Mouse (Mus musculus) heart, embryonic 16.5 days (tissue): ENCODE data around the gene Palm. TPM values are rescaled to one million over a fixed set of nuclear protein-coding genes. Genes with fewer than 3 reads are reported as not detected.

ENCODE experiments used
- ATAC-seq: fragments of 200-750 bp; cut with Nextera tagmentation; replicated peaks from 2 replicates; pipeline ENCODE4 v1.8.0; 2017; ENCODE audit warnings: moderate number of reproducible peaks; ENCODE audit not compliant: insufficient read depth, low FRiP score; ENCODE audit errors: extremely low read depth
- H3K27ac ChIP-seq: fragments of 300-500 bp; sonication (generic); 2 replicates; pipeline ENCODE4 v1.5.1; 2014; ENCODE audit warnings: mild to moderate bottlenecking, low read length, control low read depth, moderate library complexity
- H3K27me3 ChIP-seq: fragments of 300-500 bp; sonication (generic); 2 replicates; pipeline ENCODE4 v1.6.1; 2014; ENCODE audit warnings: low read length, mixed read lengths; ENCODE audit not compliant: control insufficient read depth, insufficient read depth
- H3K36me3 ChIP-seq: fragments of 300-500 bp; sonication (generic); 2 replicates; pipeline ENCODE4 v1.6.1; 2014; ENCODE audit not compliant: control insufficient read depth, insufficient read depth
- H3K4me1 ChIP-seq: fragments of 300-500 bp; sonication (generic); 2 replicates; pipeline ENCODE4 v1.6.1; 2014; ENCODE audit warnings: low read length, mixed read lengths; ENCODE audit not compliant: control insufficient read depth, insufficient read depth
- H3K4me2 ChIP-seq: fragments of 300-500 bp; sonication (generic); 2 replicates; pipeline ENCODE4 v1.6.1; 2014; ENCODE audit warnings: low read depth, mild to moderate bottlenecking, control low read depth, low read length
- H3K4me3 ChIP-seq: fragments of 300-500 bp; sonication (generic); 2 replicates; pipeline ENCODE4 v1.5.1; 2014; ENCODE audit warnings: mild to moderate bottlenecking, control low read depth, low read length
- H3K9ac ChIP-seq: fragments of 300-500 bp; sonication (generic); 2 replicates; pipeline ENCODE4 v1.6.1; 2014; ENCODE audit warnings: low read length, control low read depth
- H3K9me3 ChIP-seq: fragments of 300-500 bp; sonication (generic); replicated peaks from 2 replicates; pipeline ENCODE4 v1.6.1; 2016; ENCODE audit warnings: low read length; ENCODE audit not compliant: control insufficient read depth
- WGBS: fragments of 180-500 bp; shearing (Covaris S2); extraction: QIAGEN DNeasy Blood & Tissue Kit; methylation state at CpG from one replicate; pipeline ENCODE4 v1.1.7; 2014; 5-methylcytosine and 5-hydroxymethylcytosine counted together
- polyA plus RNA-seq: library from polyadenylated mRNA; unstranded; fragments of >200 nt; fragmentation: Nextera tagmentation; extraction: Ambion mirVana; gene quantifications from 2 replicates; pipeline ENCODE4 v1.2.1, GENCODE M21; 2015

The Palm gene
- polyA plus RNA-seq, 1 experiment from 2014 or later, result 67.6 TPM

DNA sequence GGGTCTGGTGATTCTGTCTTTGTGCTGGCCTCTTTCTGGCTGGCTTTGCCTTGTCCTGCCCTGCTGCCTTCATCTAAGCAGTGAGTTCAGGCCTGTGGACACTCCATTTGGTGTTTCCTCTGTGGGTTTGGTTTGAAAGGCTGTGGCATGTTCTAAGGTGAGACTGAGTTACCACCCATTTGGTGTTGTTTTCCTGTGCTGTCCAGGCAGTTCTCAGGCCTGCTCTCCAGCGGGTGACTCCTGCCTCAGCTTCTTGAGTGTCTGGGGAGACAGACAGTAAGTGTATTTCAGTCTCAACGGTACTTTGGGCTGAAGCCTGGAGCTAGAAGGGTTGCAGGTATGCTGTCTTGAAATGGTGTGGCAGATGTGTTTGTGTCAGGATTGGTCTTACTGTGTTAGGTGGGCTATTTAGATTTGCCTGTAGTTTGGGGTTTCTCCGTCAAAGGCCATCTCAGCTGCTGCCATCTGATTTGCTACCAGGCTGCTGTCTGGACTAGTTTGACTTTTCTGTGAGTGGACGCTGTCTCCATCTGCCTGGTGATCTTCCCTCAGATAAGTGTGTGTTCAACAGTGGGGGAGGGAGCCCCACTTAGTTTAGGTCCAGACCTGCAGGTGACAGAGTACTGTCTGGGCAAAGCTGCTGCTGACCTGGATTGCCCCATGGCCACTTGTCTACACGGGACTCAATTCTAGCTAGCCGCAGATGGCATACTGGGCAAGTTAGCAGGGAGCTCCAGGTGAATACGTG lies 63.5 kb downstream of the Palm start:
- 14% methylated on average over 7 of the region's 7 CpGs for WGBS
- H3K4me1 ChIP-seq, result peaks cover 54% of the 10 kb centered on the region

DNA sequence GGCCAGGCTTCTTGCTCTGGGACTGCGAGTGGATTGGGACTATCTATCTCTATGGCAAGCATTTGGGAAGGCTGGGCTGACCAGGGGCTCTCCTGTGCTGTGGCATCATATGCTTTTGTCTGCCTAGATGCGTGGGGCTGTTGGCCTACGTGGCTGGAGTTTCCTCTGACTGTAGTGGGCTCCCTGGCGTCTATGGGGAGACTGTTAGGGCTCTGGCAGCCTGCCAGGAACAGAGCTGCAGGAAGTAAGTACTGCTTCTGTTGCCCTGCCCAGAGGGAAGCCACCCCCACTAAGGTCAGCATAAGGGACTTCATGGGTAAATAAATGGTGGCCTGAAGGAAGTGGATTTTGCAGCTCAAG lies 64.1 kb downstream of the Palm start:
- peak overlapping the region; percentile 100 for H3K9ac ChIP-seq
- ATAC-seq, result no peak
- peaks cover 49% of the 10 kb centered on the region for H3K4me1 ChIP-seq
- H3K27ac ChIP-seq, result peak overlapping the region; percentile 100
- no peaks in the 10 kb centered on the region for H3K27me3 ChIP-seq
- peak overlapping the region; percentile 98 for H3K4me3 ChIP-seq
- H3K9me3 ChIP-seq, result no peaks in the 10 kb centered on the region
- H3K36me3 ChIP-seq, result peaks cover 39% of the 10 kb centered on the region
- H3K4me2 ChIP-seq, result peak overlapping the region; percentile 95
- 9% methylated on average over 4 of the region's 4 CpGs for WGBS

More for the DNA sequence above, 63.5 kb downstream of the Palm start:
- Histone ChIP-seq H3K9ac (peak overlapping the region; percentile 100), H3K27me3 (no peaks in the 10 kb centered on the region), H3K4me3 (peak overlapping the region; percentile 98), H3K9me3 (no peaks in the 10 kb centered on the region), H3K27ac (peak overlapping the region; percentile 100), H3K36me3 (peaks cover 33% of the 10 kb centered on the region), H3K4me2 (peak overlapping the region; percentile 95)
- ATAC-seq, result no peak

DNA sequence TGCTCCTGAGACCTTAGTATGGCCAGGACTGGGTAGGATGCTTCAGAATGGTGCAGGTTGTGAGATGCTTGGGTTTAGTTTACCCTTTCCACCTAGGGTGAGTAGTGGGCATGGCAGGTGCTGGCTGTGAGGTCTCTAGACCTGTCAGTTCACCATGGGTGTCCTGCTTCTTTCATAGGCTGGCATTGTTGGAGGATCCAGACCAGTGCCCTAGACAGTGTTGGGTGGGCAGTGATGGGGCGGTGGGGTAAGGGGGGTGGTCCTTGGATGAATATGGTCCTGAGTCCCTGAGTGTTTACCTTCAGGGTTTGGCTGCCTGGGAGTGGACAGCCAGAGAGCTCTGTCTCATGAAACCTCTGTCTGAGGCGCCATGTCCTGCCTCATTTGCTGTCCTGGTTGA lies 64.5 kb downstream of the Palm start:
- 67% methylated on average over 2 of the region's 2 CpGs for WGBS
- ATAC-seq, result no peak
- Histone ChIP-seq H3K4me3 (peak overlapping the region; percentile 98), H3K27ac (peak overlapping the region; percentile 100), H3K9ac (peak overlapping the region; percentile 100), H3K9me3 (no peaks in the 10 kb centered on the region), H3K27me3 (no peaks in the 10 kb centered on the region), H3K4me1 (peaks cover 44% of the 10 kb centered on the region), H3K4me2 (peak overlapping the region; percentile 95), H3K36me3 (peaks cover 44% of the 10 kb centered on the region)

DNA sequence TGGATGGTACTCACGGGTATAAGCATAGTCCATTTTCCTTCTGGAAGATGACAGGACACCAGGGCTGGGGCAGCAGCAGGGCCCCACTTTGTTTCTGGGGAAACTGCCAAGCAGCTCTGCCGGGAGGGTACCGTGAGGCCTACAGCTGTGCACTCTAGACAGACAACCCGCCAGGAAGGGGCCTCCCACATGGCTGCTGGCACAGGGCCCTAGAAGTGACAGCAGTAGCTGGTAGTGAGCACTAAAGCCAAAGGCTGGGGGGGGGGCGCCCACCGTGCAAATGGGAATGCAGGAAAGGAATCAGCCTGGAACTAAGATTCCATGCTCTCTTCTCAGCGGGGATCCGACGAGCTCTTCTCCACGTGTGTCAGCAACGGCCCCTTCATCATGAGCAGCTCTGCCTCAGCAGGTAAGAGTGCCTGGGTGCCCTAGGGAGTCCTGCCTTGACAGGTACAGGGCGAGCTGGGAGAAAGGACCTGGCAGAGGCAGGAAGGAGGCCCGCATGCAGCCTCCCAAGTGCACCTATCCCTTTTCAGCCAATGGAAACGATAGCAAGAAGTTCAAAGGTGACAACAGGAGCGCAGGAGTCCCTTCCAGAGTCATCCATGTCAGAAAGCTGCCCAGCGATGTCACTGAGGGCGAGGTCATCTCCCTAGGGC lies 65.2 kb downstream of the Palm start:
- H3K9ac ChIP-seq, result peak overlapping the region; percentile 100
- peaks cover 41% of the 10 kb centered on the region for H3K4me1 ChIP-seq
- no peaks in the 10 kb centered on the region for H3K9me3 ChIP-seq
- 36% methylated on average over 17 of the region's 17 CpGs for WGBS
- peak overlapping the region; percentile 98 for H3K4me3 ChIP-seq
- H3K36me3 ChIP-seq, result peaks cover 46% of the 10 kb centered on the region
- H3K27ac ChIP-seq, result peak overlapping the region; percentile 100
- H3K27me3 ChIP-seq, result no peaks in the 10 kb centered on the region
- peak overlapping the region; percentile 95 for H3K4me2 ChIP-seq
- ATAC-seq, result peak; percentile 19

DNA sequence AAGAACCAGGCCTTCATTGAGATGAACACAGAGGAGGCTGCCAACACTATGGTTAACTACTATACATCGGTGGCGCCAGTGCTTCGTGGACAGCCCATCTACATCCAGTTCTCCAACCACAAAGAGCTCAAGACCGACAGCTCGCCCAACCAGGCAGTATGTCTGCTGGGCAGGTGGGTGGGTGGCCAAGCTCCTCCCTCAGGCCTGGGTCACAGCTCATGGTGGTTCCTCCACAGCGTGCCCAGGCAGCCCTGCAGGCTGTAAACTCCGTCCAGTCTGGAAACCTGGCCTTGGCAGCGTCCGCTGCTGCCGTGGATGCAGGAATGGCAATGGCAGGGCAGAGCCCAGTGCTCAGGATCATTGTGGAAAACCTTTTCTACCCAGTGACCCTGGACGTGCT lies 65.7 kb downstream of the Palm start:
- Histone ChIP-seq H3K4me2 (no peak overlapping the region), H3K4me1 (peaks cover 41% of the 10 kb centered on the region), H3K27me3 (no peaks in the 10 kb centered on the region), H3K9me3 (no peaks in the 10 kb centered on the region), H3K36me3 (peaks cover 46% of the 10 kb centered on the region), H3K9ac (no peak overlapping the region), H3K27ac (peak overlapping the region; percentile 100), H3K4me3 (no peak overlapping the region)
- 75% methylated on average over 11 of the region's 11 CpGs for WGBS
- ATAC-seq, result no peak

DNA sequence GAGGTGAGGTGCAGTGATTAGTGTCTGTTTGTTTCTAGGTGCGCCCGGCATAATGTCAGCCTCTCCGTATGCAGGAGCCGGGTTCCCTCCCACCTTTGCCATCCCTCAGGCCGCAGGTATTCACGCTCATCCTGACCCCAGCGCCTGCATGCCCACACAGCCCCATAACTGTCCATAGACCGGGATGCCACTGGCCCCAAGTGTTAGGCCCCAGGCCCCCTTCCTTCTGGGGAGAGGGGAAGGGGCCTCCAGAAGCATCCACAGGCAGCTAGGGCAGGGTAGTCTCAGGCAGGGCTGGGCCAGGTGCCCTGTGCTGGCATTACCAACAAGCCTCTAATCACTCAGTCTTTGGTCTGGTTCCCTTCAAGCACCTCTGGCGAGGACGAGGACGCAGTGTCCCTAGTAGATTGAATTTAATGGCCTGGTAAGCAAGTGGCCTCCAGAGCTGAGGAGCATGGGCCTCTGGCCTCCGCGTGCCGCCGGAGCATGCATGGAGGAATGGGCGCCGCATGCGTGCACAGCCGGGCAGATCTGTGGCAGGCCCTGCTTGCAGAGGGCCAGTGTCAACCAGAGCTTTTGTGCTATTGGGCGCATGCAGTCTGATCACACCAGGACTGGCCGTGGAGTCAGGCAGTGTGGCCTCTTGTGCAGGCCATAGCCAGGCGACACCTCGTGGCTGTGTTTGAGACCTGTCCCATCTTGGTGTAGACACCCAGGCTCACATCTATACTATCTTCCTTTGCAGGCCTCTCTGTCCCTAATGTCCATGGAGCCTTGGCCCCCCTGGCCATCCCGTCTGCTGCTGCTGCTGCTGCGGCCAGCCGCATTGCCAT lies 66.9 kb downstream of the Palm start:
- WGBS, result 88% methylated on average over 26 of the region's 26 CpGs
- Histone ChIP-seq H3K4me2 (no peak overlapping the region), H3K27me3 (no peaks in the 10 kb centered on the region), H3K36me3 (peaks cover 49% of the 10 kb centered on the region), H3K9ac (no peak overlapping the region), H3K4me1 (peaks cover 41% of the 10 kb centered on the region), H3K9me3 (no peaks in the 10 kb centered on the region), H3K27ac (no peak overlapping the region), H3K4me3 (no peak overlapping the region)
- no peak for ATAC-seq

DNA sequence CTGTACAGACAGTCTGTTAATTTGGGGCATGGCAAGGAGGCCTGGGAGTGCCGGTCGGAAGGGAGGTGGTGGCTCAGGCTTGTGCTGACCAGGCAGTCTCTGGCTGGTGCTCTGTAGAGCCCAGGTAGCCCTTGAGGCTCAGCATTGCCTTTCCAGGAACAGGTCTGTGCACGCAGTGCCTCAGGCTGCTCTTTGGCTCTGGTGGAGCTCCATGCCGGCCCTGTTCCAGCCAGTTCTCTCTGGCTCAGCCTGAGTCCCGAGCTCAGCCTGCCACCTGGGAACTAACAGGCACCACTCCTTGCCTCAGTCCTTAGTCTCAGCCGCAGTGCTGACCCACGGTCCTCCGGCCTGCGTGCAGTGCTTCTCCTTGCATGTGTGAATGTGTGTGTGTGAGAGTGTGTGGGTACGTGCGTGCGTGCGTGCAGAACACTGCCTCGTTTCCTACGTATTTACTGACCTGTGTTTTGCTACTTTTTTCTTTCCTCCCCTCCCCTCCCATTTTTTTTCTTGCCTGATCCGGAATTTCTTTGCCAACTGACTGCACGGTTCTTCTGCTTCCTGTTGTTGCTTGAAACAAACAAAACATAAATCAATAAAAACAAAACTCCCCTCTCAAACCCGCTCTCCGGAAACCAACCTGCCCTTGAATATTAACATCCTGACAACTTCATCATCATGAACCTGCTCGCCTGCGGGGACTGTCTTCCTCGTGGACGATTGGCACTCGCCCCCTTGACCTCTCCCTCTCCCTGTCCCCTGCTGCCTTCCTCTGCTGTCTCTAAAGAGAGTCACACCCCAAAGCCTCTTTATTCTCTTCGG lies 68.1 kb downstream of the Palm start:
- Histone ChIP-seq H3K4me1 (peaks cover 38% of the 10 kb centered on the region), H3K4me2 (no peak overlapping the region), H3K4me3 (no peak overlapping the region), H3K27ac (no peak overlapping the region), H3K36me3 (peaks cover 46% of the 10 kb centered on the region), H3K27me3 (no peaks in the 10 kb centered on the region), H3K9me3 (no peaks in the 10 kb centered on the region), H3K9ac (no peak overlapping the region)
- ATAC-seq, result no peak
- WGBS, result 81% methylated on average over 25 of the region's 25 CpGs

DNA sequence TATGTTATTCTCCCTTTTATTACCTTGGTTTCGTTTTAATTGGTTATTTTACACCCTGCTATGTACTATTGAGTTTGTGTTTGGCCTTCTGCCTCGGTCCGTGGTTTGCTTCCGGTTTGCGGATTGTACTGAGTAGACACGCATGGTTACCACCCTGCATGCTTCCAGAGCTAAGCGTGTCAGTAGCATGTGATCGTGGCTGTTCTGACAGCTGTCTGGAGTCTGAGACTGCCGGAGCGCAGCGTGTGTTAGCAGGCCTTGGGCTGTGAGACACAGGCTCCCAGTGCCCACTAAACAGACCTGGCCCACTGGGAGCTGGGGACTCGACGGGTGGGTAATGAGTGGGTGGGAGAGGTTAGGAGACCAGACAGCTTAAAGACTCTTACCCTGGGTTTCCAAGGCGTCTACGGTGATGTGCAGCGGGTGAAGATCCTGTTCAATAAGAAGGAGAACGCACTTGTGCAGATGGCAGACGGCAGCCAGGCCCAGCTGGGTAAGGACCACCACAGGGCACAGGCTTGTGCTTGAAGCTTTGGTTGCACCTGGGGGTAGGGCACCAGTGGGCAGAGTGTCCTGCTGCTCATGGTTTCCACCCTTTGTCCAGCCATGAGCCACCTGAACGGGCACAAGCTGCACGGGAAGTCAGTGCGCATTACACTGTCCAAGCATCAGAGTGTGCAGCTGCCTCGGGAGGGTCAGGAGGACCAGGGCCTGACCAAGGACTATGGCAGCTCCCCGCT lies 68.8 kb downstream of the Palm start:
- no peak for ATAC-seq
- no peaks in the 10 kb centered on the region for H3K27me3 ChIP-seq

More for the DNA sequence above, 68.8 kb downstream of the Palm start:
- Histone ChIP-seq H3K9ac (no peak overlapping the region), H3K9me3 (no peaks in the 10 kb centered on the region), H3K4me1 (peaks cover 30% of the 10 kb centered on the region), H3K36me3 (peaks cover 45% of the 10 kb centered on the region), H3K4me3 (no peak overlapping the region), H3K4me2 (no peak overlapping the region), H3K27ac (no peak overlapping the region)
- WGBS, result 89% methylated on average over 23 of the region's 23 CpGs
